Mouse (Mus musculus): ENCODE data around the gene Srrt.

- TF ChIP-seq MAFK (IDR thresholded peaks at IDR 0.05; ENCODE audit: insufficient read depth, low read depth, low read length) (no peak), ZC3H11A (IDR thresholded peaks at IDR 0.05; ENCODE audit: borderline replicate concordance, low read depth, low read length) (no peak), CHD2 (IDR thresholded peaks at IDR 0.05; ENCODE audit: low read depth, low read length) (no peak), ZNF384 (IDR thresholded peaks at IDR 0.05; ENCODE audit: low read depth, low read length) (no peak), HCFC1 (IDR thresholded peaks at IDR 0.05; ENCODE audit: borderline replicate concordance, insufficient read depth, low read length) (no peak)
Observed at GRCm38 (mm10) chr5:137335066-137335465, 27.6 kb upstream of the Srrt start.

Data from ES-E14 (cell line).